Mouse (Mus musculus): Measurements from ENCODE around the gene Adamts18. TPM values are rescaled to one million over a fixed set of nuclear protein-coding genes. Genes with fewer than 3 reads are reported as not detected.

Gene Adamts18
- total and polyA plus RNA-seq, 3 experiments = 0.16 TPM; not detected in 2

DNA sequence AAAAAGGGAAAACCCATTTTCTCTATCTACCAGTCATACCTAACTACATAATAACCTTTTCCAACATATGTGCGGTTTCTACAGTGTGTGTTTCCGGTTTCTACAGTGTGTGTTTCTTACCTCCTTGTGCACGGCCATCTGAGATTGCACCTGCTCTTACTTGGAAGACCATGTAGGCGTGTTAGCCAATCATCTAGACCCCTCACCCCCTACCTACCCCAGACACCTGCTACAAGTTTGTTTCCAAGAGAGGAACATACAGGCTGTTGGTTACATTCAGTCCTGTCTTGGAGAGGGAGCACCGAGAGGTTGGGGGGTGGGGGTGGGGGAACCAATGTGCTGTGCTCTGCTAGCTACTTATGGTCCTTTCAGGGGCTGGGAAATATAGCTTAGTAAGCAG is 1.9 kb downstream of the Adamts18 start:
- no peak overlapping the region for H3K4me3 ChIP-seq (ENCODE audit: low read depth, low read length)
- TF ChIP-seq POLR2AphosphoS5 (IDR thresholded peaks at IDR 0.05; ENCODE audit: insufficient replicate concordance, low read depth, low read length) (no peak), GATA2 (IDR thresholded peaks at IDR 0.05; ENCODE audit: borderline replicate concordance, low read depth, low read length) (no peak), GATA1 (IDR thresholded peaks at IDR 0.05; ENCODE audit: borderline replicate concordance, low read length) (no peak)
- no peaks in the 10 kb centered on the region for H3K4me1 ChIP-seq (ENCODE audit: insufficient read depth, low read depth, low read length)
- ATAC-seq (ENCODE audit: extremely low read depth, insufficient number of reproducible peaks, low FRiP score, poor library complexity, severe bottlenecking) (no peak), DNase-seq (ENCODE audit: low spot score) (no peak)
- peaks cover 61% of the 10 kb centered on the region for H3K9me3 ChIP-seq (replicated peaks)
- no peaks in the 10 kb centered on the region for H3K27me3 ChIP-seq (ENCODE audit: insufficient read depth, low read length)
- H3K36me3 ChIP-seq (replicated peaks) = no peaks in the 10 kb centered on the region

DNA sequence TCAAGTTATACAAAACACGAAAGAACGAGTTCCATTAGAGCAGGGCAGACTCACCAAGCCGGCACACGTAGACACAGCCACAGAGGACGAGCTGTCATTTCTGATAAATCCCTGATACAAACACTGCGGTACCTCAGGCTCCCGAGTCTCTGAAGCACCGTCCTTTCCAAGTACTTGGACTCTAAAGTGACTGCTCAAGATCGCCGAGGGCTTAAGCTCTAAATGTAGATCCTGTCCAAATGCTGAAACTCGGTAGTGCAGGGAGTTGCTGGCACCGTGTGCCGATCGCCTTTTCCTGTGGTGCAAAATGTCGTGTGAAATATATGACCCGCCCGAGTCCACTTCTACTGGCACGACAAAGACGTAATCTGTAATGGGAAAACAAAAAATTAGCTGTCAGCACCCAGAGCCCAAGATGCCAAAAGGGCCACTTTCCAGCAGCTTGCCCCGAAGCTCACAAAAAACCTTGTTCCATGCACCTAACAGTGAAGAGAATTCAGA is 3.7 kb downstream of the Adamts18 start:
- Histone ChIP-seq H3K27me3 (ENCODE audit: insufficient read depth, low read length) (no peaks in the 10 kb centered on the region), H3K36me3 (replicated peaks) (no peaks in the 10 kb centered on the region), H3K4me3 (ENCODE audit: low read depth, low read length) (no peak overlapping the region), H3K4me1 (ENCODE audit: insufficient read depth, low read depth, low read length) (no peaks in the 10 kb centered on the region), H3K9me3 (replicated peaks) (peaks cover 52% of the 10 kb centered on the region)
- TF ChIP-seq GATA1 (IDR thresholded peaks at IDR 0.05; ENCODE audit: borderline replicate concordance, low read length) (no peak), POLR2AphosphoS5 (IDR thresholded peaks at IDR 0.05; ENCODE audit: insufficient replicate concordance, low read depth, low read length) (no peak), CTCF (IDR thresholded peaks at IDR 0.05; ENCODE audit: low read depth, low read length) (no peak), TAL1 (conservative IDR thresholded peaks at IDR 0.05; ENCODE audit: low read depth, low read length) (no peak), GATA2 (IDR thresholded peaks at IDR 0.05; ENCODE audit: borderline replicate concordance, low read depth, low read length) (no peak)
- DNase-seq (ENCODE audit: low spot score) = no peak
- no peak for ATAC-seq (ENCODE audit: extremely low read depth, insufficient number of reproducible peaks, low FRiP score, poor library complexity, severe bottlenecking)

DNA sequence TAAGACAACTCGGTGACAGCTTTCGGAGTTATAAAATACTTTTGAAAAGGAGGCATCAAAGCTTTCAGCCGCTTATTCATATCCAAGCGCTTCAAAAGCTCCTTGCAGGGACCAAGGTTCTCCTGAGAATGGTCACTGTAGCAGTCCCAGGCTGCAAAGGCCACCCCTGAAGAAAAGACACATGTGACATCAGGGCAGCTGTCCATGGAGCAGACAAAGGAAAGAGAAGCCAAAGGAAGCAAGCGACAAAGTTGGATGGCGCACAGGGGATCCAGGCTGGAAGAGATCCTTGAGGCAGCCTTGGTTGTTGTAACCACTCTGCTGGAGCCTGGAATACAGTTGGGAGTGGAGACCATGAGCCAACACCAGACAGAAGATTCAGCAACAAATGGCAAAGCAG is 10.3 kb downstream of the Adamts18 start:
- H3K36me3 ChIP-seq (replicated peaks) = no peaks in the 10 kb centered on the region
- TF ChIP-seq POLR2AphosphoS5 (IDR thresholded peaks at IDR 0.05; ENCODE audit: insufficient replicate concordance, low read depth, low read length) = no peak
- TF ChIP-seq GATA1 (IDR thresholded peaks at IDR 0.05; ENCODE audit: borderline replicate concordance, low read length) = no peak
- TF ChIP-seq TAL1 (conservative IDR thresholded peaks at IDR 0.05; ENCODE audit: low read depth, low read length) = no peak
- no peak for TF ChIP-seq GATA2 (IDR thresholded peaks at IDR 0.05; ENCODE audit: borderline replicate concordance, low read depth, low read length)
- TF ChIP-seq CTCF (IDR thresholded peaks at IDR 0.05; ENCODE audit: low read depth, low read length) = no peak
- H3K4me3 ChIP-seq (ENCODE audit: low read depth, low read length) = no peak overlapping the region
- ATAC-seq (ENCODE audit: extremely low read depth, insufficient number of reproducible peaks, low FRiP score, poor library complexity, severe bottlenecking) (no peak), DNase-seq (ENCODE audit: low spot score) (no peak)
- H3K27me3 ChIP-seq (ENCODE audit: insufficient read depth, low read length) = no peaks in the 10 kb centered on the region
- H3K9me3 ChIP-seq (replicated peaks) = peaks cover 47% of the 10 kb centered on the region
- no peaks in the 10 kb centered on the region for H3K4me1 ChIP-seq (ENCODE audit: insufficient read depth, low read depth, low read length)

GRCm38 (mm10) chr8:113837570-113837915 is 11.0 kb downstream of the Adamts18 start:
- Histone ChIP-seq H3K9me3 (replicated peaks) (peaks cover 47% of the 10 kb centered on the region), H3K4me1 (ENCODE audit: insufficient read depth, low read depth, low read length) (no peaks in the 10 kb centered on the region), H3K36me3 (replicated peaks) (no peaks in the 10 kb centered on the region), H3K4me3 (ENCODE audit: low read depth, low read length) (no peak overlapping the region), H3K27me3 (ENCODE audit: insufficient read depth, low read length) (no peaks in the 10 kb centered on the region)
- ATAC-seq (ENCODE audit: extremely low read depth, insufficient number of reproducible peaks, low FRiP score, poor library complexity, severe bottlenecking) = no peak
- DNase-seq (ENCODE audit: low spot score) = no peak
- no peak for TF ChIP-seq GATA2 (IDR thresholded peaks at IDR 0.05; ENCODE audit: borderline replicate concordance, low read depth, low read length)
- no peak for TF ChIP-seq CTCF (IDR thresholded peaks at IDR 0.05; ENCODE audit: low read depth, low read length)
- no peak for TF ChIP-seq GATA1 (IDR thresholded peaks at IDR 0.05; ENCODE audit: borderline replicate concordance, low read length)
- no peak for TF ChIP-seq TAL1 (conservative IDR thresholded peaks at IDR 0.05; ENCODE audit: low read depth, low read length)
- no peak for TF ChIP-seq POLR2AphosphoS5 (IDR thresholded peaks at IDR 0.05; ENCODE audit: insufficient replicate concordance, low read depth, low read length)

- peaks cover 49% of the 10 kb centered on the region for H3K9me3 ChIP-seq (replicated peaks)
- no peak for DNase-seq (ENCODE audit: low spot score)
- no peak for TF ChIP-seq TAL1 (conservative IDR thresholded peaks at IDR 0.05; ENCODE audit: low read depth, low read length)
- no peak for TF ChIP-seq GATA1 (IDR thresholded peaks at IDR 0.05; ENCODE audit: borderline replicate concordance, low read length)
- TF ChIP-seq POLR2AphosphoS5 (IDR thresholded peaks at IDR 0.05; ENCODE audit: insufficient replicate concordance, low read depth, low read length) = no peak
- TF ChIP-seq CTCF (IDR thresholded peaks at IDR 0.05; ENCODE audit: low read depth, low read length) = no peak
- no peak for TF ChIP-seq GATA2 (IDR thresholded peaks at IDR 0.05; ENCODE audit: borderline replicate concordance, low read depth, low read length)
- H3K27me3 ChIP-seq (ENCODE audit: insufficient read depth, low read length) = no peaks in the 10 kb centered on the region
- no peaks in the 10 kb centered on the region for H3K4me1 ChIP-seq (ENCODE audit: insufficient read depth, low read depth, low read length)
- no peak overlapping the region for H3K4me3 ChIP-seq (ENCODE audit: low read depth, low read length)
- no peak for ATAC-seq (ENCODE audit: extremely low read depth, insufficient number of reproducible peaks, low FRiP score, poor library complexity, severe bottlenecking)
- H3K36me3 ChIP-seq (replicated peaks) = no peaks in the 10 kb centered on the region
Observed at GRCm38 (mm10) chr8:113836892-113837569, 11.5 kb downstream of the Adamts18 start.

- Histone ChIP-seq H3K4me1 (ENCODE audit: insufficient read depth, low read depth, low read length) (no peaks in the 10 kb centered on the region), H3K36me3 (replicated peaks) (no peaks in the 10 kb centered on the region), H3K27me3 (ENCODE audit: insufficient read depth, low read length) (no peaks in the 10 kb centered on the region), H3K9me3 (replicated peaks) (peaks cover 48% of the 10 kb centered on the region), H3K4me3 (ENCODE audit: low read depth, low read length) (no peak overlapping the region)
- DNase-seq (ENCODE audit: low spot score) = no peak
- no peak for TF ChIP-seq POLR2AphosphoS5 (IDR thresholded peaks at IDR 0.05; ENCODE audit: insufficient replicate concordance, low read depth, low read length)
- TF ChIP-seq TAL1 (conservative IDR thresholded peaks at IDR 0.05; ENCODE audit: low read depth, low read length) = no peak
- TF ChIP-seq GATA1 (IDR thresholded peaks at IDR 0.05; ENCODE audit: borderline replicate concordance, low read length) = no peak
- no peak for TF ChIP-seq CTCF (IDR thresholded peaks at IDR 0.05; ENCODE audit: low read depth, low read length)
- TF ChIP-seq GATA2 (IDR thresholded peaks at IDR 0.05; ENCODE audit: borderline replicate concordance, low read depth, low read length) = no peak
- no peak for ATAC-seq (ENCODE audit: extremely low read depth, insufficient number of reproducible peaks, low FRiP score, poor library complexity, severe bottlenecking)
Observed at GRCm38 (mm10) chr8:113833644-113834043, 14.9 kb downstream of the Adamts18 start.
